Comparison of ENCODE assay signal across 14 mouse cellular contexts in the genomic region with DNA sequence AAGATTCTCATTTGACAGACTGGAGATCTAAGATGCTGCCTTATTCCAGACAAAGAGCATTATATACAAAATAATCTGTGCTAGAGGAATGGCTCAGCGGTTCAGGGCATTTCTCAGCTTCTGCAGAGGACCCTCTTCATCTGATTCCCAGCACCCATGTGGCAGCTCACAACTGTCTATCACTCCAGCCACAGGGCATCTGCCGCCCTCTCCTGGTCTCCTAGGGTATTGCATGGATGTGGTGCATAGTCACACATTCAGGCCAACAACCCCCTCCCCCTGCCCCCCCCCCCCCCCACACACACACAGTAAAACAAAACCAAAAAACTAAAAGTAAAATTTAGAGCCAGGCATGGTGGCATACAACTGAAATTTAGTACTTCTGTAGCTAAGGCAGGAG.
DNase-seq lines count a peak whose midpoint lies in the region; ATAC-seq and TF ChIP-seq lines count a peak whose summit lies in the region.
"Had no signal": no experiment of that assay in that cellular context is flagged by ENCODE, and none has a peak within 500 bp of the region (broad histone marks: within the 10 kb centered on the region; RNA-seq: fewer than 3 reads in every experiment).

No protein-coding gene starts in this region.

- peak; percentile 23; the same call in 1 of the 2 replicates for TF ChIP-seq CTCF in E14TG2a.4 (conservative IDR thresholded peaks at IDR 0.05; ENCODE audit: low read length)
- TF ChIP-seq CTCF in small intestine, adult 2 months (IDR thresholded peaks at IDR 0.05; ENCODE audit: extremely low read depth, insufficient read length, insufficient replicate concordance, low read depth, low read length): peak; percentile 35; the same call in 1 of the 2 replicates

- H3K27me3 ChIP-seq in E14TG2a.4 (ENCODE audit: insufficient read depth, low read length): no peaks in the 10 kb centered on the region
- H3K27me3 ChIP-seq in small intestine, adult 2 months (ENCODE audit: control insufficient read depth, insufficient read depth, low read length): no peaks in the 10 kb centered on the region
- H3K27me3 ChIP-seq: embryonic facial prominence, embryonic 13.5 days; forebrain, embryonic 15.5 days had no signal

- no peaks in the 10 kb centered on the region for H3K4me1 ChIP-seq in E14TG2a.4 (replicated peaks; ENCODE audit: low read depth, low read length)
- no peaks in the 10 kb centered on the region for H3K4me1 ChIP-seq in small intestine, adult 2 months (ENCODE audit: control insufficient read depth, insufficient read depth, insufficient read length, low read length)
- H3K4me1 ChIP-seq: embryonic facial prominence, embryonic 13.5 days; forebrain, embryonic 15.5 days had no signal

- H3K27ac ChIP-seq in small intestine, adult 2 months (ENCODE audit: insufficient read depth, low read depth, low read length): no peak overlapping the region
- H3K27ac ChIP-seq: embryonic facial prominence, embryonic 13.5 days; forebrain, embryonic 15.5 days; heart, embryonic 10.5 days had no signal

- no peak for ATAC-seq in CD4-positive, CD25-positive, alpha-beta regulatory T cell, adult 4 months
- ATAC-seq: forebrain, embryonic 15.5 days; hindbrain, embryonic 16.5 days had no signal

- no peaks in the 10 kb centered on the region for H3K9me3 ChIP-seq in E14TG2a.4 (ENCODE audit: low read length)
- H3K9me3 ChIP-seq: forebrain, embryonic 15.5 days; heart, embryonic 10.5 days had no signal

- H3K36me3 ChIP-seq in E14TG2a.4 (ENCODE audit: insufficient read depth, low read length): no peaks in the 10 kb centered on the region
- peaks cover 7% of the 10 kb centered on the region for H3K36me3 ChIP-seq in small intestine, adult 2 months (ENCODE audit: control insufficient read depth, insufficient read depth, low read length)
- H3K36me3 ChIP-seq: forebrain, embryonic 15.5 days had no signal

- intact Hi-C loops in gastrocnemius, postnatal 36 days (cut with DNase I): no loop called here

- 100% methylated on average over 2 of the region's 2 CpGs for WGBS in small intestine, adult 2 months

- peak; percentile 41 for DNase-seq in CD4-positive, CD25-positive, alpha-beta regulatory T cell, adult 2 months (ENCODE audit: low read depth, low spot score)
- DNase-seq in kidney, postnatal 10 days: peak; percentile 18
- no peak for DNase-seq in kidney, adult 11 months
- no peak for DNase-seq in gastrocnemius, postnatal 25 days
- no peak for DNase-seq in gastrocnemius, postnatal 36 days
- DNase-seq: adrenal gland, postnatal 25 days; cerebellum, adult 9-11 months had no signal

- no peak for TF ChIP-seq POLR2A in small intestine, adult 2 months (IDR thresholded peaks at IDR 0.05; ENCODE audit: low read depth, low read length)

- no peak overlapping the region for H3K4me3 ChIP-seq in E14TG2a.4 (replicated peaks; ENCODE audit: low read length)
- H3K4me3 ChIP-seq in small intestine, adult 2 months (ENCODE audit: low read depth, low read length): no peak overlapping the region
- H3K4me3 ChIP-seq: embryonic facial prominence, embryonic 13.5 days; forebrain, embryonic 15.5 days; heart, embryonic 10.5 days had no signal

Comparison
In these comparisons a context has a peak if more than half of its experiments do, and no peak if none do; other contexts are left out.
1. DNase-seq: peak in CD4-positive, CD25-positive, alpha-beta regulatory T cell, adult 2 months (single experiment) and kidney, postnatal 10 days (single experiment); none in kidney, adult 11 months (single experiment), gastrocnemius, postnatal 25 days (single experiment) and gastrocnemius, postnatal 36 days (0 of 2).